Mouse (Mus musculus) T-cell, adult 2 months (primary cell): ENCODE measurements around the gene Tmem169.
"Not testable (repeated sequence)": the region's sequence is repeated elsewhere in the genome, so short reads cannot be mapped to it uniquely, and the experiment has no call there.

Experiments used
- DNase-seq: peaks from one replicate; pipeline ENCODE4 v3.0.0; 2022; ENCODE audit warnings: low spot score

Gene Tmem169

GRCm38 (mm10) chr1:72283992-72284485 lies at the start of gene Tmem169, which contains the start of gene Pecr:
Tmem169 (plus strand) TSS chr1:72284369.
Pecr (minus strand) TSS chr1:72284314.
- peak; percentile 75 for DNase-seq

- DNase-seq: peak; percentile 31
Measured at GRCm38 (mm10) chr1:72236363-72237006, 47.7 kb upstream of the Tmem169 start.

DNA sequence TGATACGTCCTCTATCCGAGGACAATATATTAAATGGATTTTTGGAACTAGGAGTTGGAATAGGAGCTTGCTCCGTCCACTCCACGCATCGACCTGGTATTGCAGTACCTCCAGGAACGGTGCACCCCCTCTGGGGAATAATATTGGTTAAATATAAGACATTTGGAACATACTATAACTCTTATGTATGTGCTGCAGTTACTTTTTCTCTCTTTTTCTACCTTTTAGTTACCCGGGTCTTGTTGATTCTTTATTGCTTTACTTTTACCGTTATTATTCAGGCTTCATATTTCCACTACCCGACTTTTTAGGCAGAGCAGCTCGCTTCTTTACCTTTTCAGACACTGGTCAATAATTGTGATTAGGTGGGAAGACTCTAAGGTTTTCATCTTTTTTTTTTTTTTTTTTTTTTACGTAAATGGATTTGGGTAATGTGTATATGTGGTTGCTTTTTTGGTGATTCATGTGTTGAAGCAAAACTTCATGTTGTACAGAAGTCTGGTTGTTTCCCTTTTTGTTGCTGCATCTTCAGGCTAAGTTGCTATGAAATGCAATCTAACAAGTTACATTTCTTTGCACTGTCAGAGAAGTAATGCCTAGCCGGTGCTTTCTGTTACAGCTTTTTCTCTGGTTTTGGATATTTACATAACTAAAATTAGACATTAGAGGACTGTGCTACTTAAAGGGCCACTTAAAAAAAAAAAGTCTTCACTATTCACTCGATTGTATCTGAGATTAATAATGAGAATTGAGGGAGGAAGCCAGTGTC lies 47.0 kb upstream of the Tmem169 start:
- DNase-seq: peak; percentile 40

- DNase-seq: no peak
Measured at GRCm38 (mm10) chr1:72238016-72238580, 46.1 kb upstream of the Tmem169 start.

DNA sequence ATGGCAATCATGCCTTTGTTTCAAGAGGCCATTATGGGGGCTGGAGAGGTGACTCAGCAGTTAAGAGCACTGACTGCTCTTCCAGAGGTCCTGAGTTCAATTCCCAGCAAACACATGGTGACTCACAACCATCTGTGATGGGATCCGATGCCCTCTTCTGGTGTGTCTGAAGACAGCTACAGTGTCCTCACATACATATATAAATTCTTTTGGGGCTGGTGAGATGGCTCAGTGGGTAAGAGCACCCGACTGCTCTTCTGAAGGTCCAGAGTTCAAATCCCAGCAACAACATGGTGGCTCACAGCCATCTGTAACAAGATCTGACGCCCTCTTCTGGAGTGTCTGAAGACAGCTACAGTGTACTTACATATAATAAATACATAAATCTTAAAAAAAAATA lies 45.1 kb upstream of the Tmem169 start:
- DNase-seq: not testable (repeated sequence)

- no peak for DNase-seq
Measured at GRCm38 (mm10) chr1:72242581-72243143, 41.5 kb upstream of the Tmem169 start.

GRCm38 (mm10) chr1:72243656-72244316 lies 40.4 kb upstream of the Tmem169 start:
- peak; percentile 93 for DNase-seq

DNA sequence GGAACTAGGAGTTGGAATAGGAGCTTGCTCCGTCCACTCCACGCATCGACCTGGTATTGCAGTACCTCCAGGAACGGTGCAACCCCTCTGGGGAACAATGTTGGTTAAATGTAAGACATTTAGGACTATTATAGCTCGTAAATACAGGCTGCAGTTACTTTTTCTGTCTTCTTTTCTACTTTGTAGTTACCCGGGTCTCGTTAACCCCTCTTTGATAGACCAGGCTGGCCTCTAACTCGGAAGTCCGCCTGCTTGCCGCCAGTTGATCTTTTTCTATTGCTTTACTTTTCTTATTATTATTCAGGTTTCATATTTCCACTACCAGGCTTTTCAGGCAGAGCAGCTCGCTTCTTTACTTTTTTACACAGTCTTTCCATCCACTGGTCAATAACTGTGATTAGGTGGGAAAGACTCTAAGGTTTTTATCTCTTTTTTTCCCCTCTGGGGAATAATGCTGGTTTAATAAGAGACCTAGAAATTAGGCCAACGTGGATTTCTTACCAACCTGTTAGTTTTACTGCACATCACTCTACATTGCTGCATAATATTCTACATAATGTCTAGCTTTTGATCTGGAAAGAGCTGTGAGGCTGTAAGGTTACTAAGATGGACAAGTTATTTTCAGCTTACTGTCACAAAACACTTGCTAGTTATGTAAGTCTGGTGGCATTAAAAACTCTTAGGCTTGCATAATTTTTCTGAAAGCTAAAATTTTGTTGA lies 39.7 kb upstream of the Tmem169 start:
- DNase-seq: no peak

GRCm38 (mm10) chr1:72248226-72248737 lies 35.9 kb upstream of the Tmem169 start:
- DNase-seq: not testable (repeated sequence)

DNA sequence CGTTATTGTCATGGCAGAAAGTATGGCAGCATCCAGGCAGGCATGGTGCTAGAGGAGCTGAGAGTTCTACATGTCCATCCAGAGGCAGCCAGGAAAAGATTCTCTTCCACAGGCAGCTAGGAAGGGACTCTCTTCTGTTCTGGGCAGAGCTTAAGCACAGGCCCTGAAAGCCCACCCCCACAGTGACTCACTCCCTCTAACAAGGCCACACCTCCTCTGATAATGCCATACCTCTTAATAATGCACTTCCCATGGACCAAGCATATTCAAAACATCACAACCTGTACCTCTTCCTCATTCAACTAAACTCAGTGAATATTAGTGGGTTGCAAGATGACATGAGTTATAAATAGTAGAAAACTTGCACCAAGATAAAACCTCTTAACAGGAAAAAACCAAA lies 32.4 kb upstream of the Tmem169 start:
- DNase-seq: no peak

DNA sequence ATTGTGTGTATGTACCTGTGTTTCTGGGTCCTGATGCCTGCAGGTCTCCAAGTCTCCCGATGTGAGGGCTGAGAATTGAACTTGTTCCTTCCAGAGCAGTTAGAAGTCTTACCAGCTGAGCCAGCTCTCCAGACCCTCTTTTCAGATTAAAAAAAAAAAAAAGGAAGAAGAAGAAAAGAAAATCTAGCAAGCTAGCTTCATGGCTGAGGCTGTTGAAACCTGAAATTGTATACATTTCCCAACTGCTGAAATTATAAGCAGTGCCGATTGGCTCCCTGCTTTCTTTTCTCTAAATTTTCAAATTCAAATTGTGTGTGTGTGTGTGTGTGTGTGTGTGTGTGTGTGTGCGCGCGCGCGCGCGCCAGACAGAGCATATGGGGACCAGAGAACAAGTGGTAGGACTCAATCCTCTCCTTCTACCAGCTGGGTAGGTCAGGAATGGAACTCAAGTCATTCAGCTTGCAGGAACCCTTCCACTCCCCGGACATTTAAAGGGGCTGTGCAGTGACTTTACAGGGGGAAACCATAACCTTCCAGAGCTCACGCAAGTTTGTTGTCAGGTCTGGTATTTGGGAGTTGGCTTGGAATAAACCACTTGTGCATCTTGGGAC lies 30.2 kb upstream of the Tmem169 start:
- no peak for DNase-seq

- DNase-seq: peak; percentile 74
Measured at GRCm38 (mm10) chr1:72254545-72255061, 29.6 kb upstream of the Tmem169 start.

DNA sequence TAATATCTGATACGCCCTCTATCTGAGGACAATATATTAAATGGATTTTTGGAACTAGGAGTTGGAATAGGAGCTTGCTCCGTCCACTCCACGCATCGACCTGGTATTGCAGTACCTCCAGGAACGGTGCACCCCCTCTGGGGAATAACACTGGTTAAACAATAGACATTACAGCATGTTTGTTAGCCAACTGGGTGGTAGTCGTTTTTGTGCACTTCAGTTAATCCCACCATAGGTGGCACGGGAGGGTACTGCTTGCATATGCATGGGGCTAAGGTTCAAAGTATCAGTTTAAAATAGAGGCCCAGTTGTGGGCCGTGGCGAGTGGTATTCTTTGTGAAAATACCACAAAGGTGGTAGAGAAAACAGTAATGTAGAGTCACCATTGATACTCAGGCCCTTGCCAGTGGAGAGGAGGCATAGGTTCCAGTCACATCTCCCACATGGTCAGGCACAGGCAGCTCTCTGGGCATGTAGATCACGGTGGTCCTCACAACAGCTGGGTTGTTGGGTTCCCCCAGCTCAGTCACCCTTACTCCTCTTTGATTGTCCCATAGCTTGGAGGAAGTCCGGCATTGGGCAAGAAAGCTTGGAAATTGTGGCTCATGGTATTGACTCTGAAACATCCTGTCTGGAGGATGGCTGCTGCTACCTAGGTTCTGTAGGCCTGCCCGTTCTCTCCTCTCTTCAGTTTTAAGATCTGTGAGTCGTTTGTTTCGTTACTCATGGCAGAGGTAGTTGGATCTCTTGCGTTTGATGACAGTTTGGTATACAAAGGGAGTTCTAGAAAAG lies 28.9 kb upstream of the Tmem169 start:
- peak; percentile 59 for DNase-seq

- no peak for DNase-seq
Measured at GRCm38 (mm10) chr1:72255854-72256175, 28.4 kb upstream of the Tmem169 start.

DNA sequence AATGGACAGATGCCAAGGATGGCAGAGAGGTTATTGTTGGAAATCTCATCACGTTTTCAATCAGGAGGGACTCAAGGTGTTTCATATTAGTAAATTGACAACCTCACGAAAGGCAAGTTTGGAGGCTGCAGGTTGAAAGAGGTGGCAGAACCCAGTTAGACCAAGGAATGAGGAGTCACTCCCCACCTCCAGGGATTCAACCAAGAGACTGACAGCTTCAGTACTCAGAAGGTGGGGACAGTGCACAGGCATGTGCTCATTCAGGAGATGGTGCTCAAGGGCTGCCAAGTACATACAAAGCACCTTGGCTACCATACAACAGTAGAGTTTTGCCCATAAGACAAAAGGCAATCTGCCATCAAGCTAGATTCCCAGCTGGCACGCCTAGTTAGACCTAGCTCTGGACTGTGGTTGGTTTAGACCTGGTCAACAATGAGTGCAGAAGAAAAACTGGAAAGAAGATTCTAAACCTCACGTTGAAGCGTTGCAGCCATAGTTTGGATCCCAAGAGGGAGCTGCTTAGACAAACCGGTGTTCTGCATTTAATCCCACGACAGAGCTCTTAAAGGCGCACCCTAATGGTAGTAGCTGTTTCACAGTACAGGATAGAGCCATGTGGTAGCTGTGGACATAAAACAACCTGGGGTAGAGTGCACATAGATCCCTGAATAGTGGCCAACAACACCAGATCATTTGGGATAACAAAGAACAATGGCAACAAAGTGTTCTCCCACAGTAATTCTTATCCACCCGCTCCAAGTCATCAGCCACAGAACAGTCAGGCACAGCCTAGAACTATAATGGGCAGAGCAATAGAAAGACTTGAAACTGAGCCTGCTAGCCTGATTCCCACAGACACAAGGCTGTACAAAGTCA lies 27.6 kb upstream of the Tmem169 start:
- DNase-seq: no peak

DNA sequence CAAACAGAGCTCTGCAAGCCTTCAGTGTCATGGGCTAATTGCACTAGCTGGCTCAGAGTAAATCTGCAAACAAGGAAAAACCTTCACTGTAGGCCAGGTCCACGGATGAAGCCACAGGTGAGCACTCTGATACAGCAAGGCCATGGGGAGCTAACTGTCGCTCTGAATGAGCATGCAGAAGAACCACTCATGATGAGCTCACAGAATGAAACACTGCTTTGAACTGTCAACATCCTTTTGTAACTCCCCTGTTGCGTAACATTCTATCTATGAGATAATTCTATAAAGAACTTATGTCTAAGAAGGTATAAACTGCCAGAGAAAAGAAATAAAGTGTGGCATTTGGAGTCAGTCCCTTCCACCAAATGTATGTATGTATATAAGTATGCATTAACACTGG lies 21.1 kb upstream of the Tmem169 start:
- no peak for DNase-seq

GRCm38 (mm10) chr1:72278085-72278484 lies 6.1 kb upstream of the Tmem169 start:
- no peak for DNase-seq

DNA sequence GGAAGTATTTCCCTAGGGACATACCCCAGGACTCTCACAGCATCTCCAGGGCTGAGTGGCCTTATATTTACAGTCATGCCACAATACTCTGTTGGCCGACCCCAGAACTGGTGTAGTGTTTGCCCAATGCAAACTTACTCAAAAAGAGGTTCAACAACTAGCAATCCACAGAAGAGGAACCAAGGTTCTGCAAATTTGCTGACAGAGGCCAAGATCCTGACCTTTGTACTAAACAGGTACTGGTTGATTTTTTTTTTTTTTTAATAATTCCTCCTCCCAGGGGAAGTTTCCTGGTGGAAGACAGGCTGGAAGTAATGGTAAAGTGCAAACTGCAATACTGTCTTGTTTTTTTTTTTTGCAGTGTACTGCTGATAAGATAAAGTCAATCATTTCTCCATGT lies 1.6 kb upstream of the Tmem169 start:
- no peak for DNase-seq

GRCm38 (mm10) chr1:72284539-72284938 lies 370 bp downstream of the Tmem169 start:
- no peak for DNase-seq
